Mouse (Mus musculus): ENCODE measurements at regions not wholly inside any gene's neighbourhood (a gene's known extent, or its start where the extent isn't known, plus 50 kb on each side); places are given as distances from the start of the nearest gene placed in this dataset.

GRCm38 (mm10) chr9:113509368-113509767 is 198.7 kb downstream of the Pdcd6ip start:
- no peak for TF ChIP-seq POLR2A (IDR thresholded peaks at IDR 0.05; ENCODE audit: borderline replicate concordance, extremely low read depth, insufficient read depth, insufficient read length, poor library complexity, severe bottlenecking)
- TF ChIP-seq CTCF (IDR thresholded peaks at IDR 0.05; ENCODE audit: borderline replicate concordance, extremely low read depth, insufficient read depth, insufficient read length) = no peak
